Mouse (Mus musculus) retina, postnatal 7 days (tissue): Measurements from ENCODE around the gene Slc35a1.

Experiments
- DNase-seq: peaks from one replicate; pipeline ENCODE4 v3.0.0-alpha.2; 2012; ENCODE audit warnings: low read depth, low spot score

Slc35a1 gene

DNA sequence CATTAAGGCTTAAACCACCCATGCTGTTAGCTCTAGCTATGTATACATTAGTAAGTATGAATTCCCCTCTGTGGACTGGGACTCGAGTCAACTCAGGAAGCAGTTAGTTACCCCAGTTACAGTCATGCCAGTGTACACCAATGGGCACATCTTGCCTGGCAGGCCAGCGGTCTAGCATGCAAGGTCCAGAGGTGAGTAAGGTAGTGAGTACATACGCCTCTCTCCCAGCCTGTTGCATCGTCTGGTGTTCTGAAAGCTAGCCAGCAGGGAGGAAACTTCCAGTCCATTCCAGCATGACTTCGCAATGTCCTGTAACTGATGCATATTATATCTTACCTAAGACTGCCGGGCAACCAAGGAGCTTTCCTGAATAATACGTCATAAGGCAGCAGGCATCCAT lies 34.1 kb downstream of the Slc35a1 start:
- no peak for DNase-seq

DNA sequence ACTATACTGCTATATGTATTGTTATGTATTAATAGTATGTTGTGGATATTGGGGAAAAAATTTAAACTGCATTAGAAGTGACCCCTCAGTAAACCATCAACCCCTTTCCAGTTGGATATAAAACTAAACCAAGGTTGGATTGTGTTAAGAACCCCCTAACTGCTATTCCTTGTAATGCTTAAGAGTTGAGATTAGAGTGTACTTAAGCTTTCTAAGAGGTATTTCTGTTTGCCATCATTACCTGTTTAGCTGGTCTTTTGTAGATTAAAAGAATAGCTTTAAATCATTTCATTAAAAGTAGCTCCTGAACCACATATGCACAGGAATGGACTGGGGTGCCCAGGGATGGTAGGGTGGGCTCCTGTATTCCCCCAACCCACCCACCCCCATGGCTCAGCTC lies 42.5 kb downstream of the Slc35a1 start:
- DNase-seq, result no peak

- no peak for DNase-seq
Measured at GRCm38 (mm10) chr4:34640731-34641130, 46.5 kb downstream of the Slc35a1 start.

DNA sequence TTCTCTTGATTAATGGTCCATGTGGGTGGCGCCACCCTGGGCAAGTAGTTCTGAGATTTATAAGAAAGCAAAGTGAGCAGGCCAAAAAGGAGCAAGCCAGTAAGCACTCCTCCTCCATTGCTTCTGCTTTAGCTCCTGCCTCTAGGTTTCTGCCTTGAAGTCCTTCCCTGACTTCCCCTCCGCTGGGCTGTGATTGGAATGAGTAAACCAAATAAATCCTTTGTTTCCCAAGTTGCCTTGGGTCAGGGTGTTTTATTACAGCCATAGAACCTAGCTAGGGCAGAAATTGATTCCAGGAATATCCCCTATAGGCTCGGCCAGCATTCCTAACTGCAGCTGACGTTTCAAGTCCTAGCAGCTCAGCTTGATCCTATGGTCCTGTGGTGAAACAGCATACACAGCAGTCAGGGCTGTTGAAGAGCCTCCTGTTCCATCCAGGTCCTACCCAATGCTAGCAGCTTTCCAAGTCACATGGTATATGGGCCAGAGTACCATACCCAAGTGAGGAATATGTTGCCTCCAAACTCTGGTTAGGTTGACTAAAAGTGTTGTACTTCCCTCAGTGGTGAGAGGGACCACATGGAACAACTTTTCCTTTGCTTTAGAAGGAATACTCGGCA lies 47.4 kb downstream of the Slc35a1 start:
- DNase-seq, result no peak

DNA sequence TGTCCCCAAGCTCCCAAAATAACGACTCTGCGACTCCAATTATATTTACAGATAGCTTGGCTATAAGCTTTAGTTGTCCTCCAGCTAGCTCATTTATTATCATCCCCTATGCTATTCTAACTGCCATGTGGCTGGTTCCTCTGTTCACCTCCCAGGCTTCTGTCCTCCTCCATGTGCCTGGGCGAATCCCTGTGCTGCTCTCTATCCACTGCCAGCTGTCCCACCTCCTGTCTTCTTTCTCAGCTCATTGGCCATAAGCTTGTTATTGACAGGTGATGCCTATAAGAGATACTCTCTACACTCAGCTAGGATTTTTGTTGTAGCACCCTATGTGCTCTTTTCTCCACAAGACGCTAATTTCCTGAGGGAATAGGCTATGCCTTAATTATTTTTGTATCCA lies 49.4 kb downstream of the Slc35a1 start:
- DNase-seq, result no peak

GRCm38 (mm10) chr4:34637386-34637785 lies 49.9 kb downstream of the Slc35a1 start:
- DNase-seq, result no peak

GRCm38 (mm10) chr4:34636036-34636435 lies 51.2 kb downstream of the Slc35a1 start:
- no peak for DNase-seq

DNA sequence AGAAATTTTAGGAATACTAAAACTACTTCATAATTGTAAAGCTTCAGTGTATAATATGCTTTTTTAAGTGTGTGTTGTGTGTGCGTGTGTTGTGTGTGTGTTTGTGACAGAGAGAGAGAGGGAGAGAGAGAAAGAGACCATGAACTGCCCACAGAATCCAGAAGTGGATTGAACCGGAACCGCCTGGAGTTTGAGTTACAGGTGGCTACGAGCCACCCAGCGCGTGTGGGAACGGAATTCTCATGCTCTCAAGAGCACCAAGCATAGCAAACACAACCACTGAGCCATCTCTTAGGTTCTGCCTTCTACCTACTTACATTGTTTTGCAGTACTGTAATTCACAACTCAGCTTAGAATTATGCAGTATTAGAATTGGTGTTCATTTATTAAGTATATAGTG lies 53.1 kb downstream of the Slc35a1 start:
- DNase-seq, result no peak

DNA sequence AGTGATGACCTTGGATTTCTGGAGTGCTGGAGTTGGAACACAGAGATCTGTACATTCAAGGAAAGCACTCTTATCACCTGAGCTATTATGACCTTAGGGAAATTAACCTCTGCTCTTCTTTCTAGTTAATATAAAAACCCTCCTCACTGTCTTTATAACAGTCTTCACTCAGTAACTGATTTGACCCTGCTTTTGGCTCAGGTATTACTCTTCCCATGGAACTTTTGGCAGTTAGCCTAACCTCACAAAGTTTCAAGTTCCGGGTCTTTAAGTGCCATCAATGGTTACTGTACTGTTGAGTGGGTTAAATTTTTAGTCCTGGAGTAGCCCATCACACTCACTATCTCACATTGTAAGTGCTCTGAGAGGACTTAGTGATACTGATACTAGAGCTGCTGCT lies 57.3 kb downstream of the Slc35a1 start:
- no peak for DNase-seq

DNA sequence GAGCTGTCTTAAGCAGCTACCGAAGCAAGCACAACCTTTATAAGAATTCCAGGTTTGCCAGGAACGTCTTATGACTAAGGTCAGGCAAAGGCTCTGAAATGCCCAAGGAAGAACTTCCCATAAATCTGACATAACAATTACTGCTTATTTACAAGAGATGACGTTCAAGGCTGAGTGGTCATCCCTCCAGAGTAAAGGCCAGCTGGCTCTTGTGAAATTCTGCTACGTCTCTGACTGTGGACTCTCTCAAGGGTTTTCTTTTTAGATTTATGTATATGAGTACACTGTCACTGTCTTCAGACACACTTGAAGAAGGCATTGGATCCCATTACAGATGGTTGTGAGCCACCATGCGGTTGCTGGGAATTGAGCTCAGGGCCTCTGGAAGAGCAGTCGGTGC lies 60.8 kb downstream of the Slc35a1 start:
- no peak for DNase-seq

DNA sequence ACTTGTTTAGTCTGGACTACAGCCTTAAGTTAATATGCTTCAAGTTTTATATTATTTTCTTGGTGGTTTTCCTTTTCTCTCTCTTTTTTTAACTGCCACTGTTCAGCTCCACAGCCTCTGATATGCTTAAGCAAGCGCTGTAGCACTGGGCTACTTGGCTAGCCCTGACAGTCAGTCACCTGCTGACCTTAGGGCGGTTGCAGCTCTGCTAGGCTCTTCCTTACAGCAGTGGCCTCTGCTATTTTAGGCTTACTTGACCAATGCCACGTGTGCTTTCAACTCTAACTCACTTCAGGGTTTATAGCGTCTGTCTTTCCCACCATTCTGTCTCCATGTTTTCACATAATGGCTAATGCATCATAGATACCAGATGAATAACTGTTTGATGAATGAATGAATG lies 61.7 kb downstream of the Slc35a1 start:
- DNase-seq, result no peak

- DNase-seq, result no peak
Measured at GRCm38 (mm10) chr4:34616146-34616545, 71.1 kb downstream of the Slc35a1 start.

GRCm38 (mm10) chr4:34615303-34615702 lies 71.9 kb downstream of the Slc35a1 start:
- DNase-seq, result no peak

GRCm38 (mm10) chr4:34614630-34615094 lies 72.6 kb downstream of the Slc35a1 start, which contains the start of the genes Orc3 and Rars2:
TSS of gene Orc3 (minus strand) at chr4:34614944.
TSS of gene Rars2 (plus strand) at chr4:34614957.
- DNase-seq, result peak; percentile 85

GRCm38 (mm10) chr4:34613571-34614145 lies 73.6 kb downstream of the Slc35a1 start:
- DNase-seq, result no peak
